Mouse (Mus musculus) T-helper 2 cell (primary cell): ENCODE measurements around the gene Nkapl.

Source experiments
- in situ Hi-C: fragments of 300-600 bp; cut with MboI, MseI; formaldehyde crosslinking; loops from one replicate; pipeline ENCODE4 v1.15.1; 2025; ENCODE audit warnings: high pct_unique_total_duplicates

The Nkapl gene

GRCm38 (mm10) chr13:21435476-21435875 is 32.8 kb downstream of the Nkapl start:
- in situ Hi-C loops = no loop called here

GRCm38 (mm10) chr13:21427631-21428030 is 40.7 kb downstream of the Nkapl start:
- in situ Hi-C loops = no loop called here

GRCm38 (mm10) chr13:21423301-21423700 is 45.0 kb downstream of the Nkapl start:
- in situ Hi-C loops = no loop called here

DNA sequence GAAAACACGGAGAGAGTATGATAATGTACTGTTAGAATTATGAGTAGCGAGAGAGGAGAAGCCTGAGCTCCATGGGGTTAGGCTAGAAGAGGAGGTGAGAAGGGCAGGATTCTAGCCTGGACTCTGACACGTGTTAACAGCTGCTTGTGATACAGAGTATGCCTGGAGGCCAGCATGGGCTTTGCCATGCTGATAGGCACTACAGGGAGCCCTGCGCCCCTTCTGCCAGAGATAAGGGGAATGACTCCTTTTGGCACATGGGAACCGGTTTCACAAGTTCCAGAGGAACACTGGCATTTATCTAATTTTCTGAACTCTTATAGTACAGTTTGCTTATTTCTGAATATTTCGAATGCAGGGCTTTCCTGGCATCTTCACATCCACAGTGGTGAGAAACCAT is 49.4 kb downstream of the Nkapl start:
- in situ Hi-C loops = no loop called here

DNA sequence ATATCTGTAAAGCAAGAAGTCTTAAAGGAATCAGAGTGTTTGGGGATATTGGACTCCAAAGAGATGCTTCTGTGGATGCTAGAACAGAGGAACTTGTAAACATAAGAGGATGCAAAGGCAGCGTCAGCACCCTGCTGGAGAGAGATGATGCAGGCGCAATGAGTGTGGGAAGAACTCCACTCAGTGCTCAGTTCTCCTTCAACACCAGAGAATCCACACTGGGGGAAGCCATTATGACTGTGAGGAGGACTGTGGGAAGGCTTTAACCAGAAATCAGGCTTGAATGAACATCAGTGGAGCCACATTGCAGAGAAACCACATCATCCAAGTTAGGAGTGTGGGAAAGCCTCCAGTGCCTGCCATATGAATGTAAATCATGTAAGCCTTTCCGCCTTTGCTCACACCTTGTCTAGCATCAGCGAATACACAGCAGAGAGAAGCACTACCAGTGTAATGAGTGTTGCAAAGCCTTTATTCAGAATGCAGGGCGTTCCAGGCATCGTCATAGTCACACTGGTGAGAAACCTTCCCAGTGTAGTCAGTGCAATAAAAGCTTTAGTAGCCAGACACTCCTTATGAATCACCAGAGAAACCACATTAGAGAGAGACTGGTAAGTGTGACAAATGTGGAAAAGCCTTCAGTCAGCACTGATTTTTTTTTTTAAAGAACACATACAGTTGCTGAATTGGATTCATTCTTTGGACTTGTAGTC is 50.9 kb downstream of the Nkapl start:
- in situ Hi-C loops = no loop called here
